Mouse (Mus musculus): ENCODE results near the gene Mpc2.

DNA sequence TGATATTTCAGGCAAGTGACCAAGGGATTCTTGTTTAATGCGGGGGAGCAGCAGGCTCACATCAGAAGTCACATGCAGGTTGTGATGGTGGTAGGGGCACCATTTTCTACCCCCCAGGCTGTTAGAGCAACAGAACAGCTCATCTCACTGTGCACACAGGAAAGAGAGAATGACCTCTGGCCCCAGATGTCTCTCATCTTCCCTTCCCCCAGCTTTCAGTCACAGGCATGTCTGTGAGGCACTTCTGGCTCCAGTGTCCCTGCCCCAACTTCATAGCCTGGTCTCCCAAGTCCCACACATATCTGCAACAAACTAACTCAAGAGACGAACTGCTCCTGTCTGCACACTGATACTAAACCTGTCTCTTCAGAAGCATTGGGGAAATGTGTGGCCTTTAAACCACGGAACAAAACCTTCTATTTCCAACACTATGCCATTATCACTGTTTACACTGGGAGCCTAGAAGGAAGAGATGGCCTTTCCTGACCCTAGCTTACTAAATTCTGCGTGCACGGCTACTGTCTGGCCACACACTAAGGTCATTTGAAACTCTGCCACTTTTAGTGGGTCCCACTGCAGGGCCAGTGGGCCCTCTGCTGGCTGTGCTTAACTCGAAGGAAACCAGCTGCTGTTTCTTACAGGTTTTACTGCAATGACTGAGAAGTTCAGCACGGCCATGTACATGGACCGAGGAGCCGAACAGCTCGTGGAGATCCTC, 43.0 kb downstream of the Mpc2 start:
- TF ChIP-seq CTCF (conservative IDR thresholded peaks at IDR 0.05; ENCODE audit: low read length) (no peak), POU5F1 (IDR thresholded peaks at IDR 0.05; ENCODE audit: borderline replicate concordance, low read length) (no peak), NANOG (IDR thresholded peaks at IDR 0.05; ENCODE audit: borderline replicate concordance, low read length) (no peak)
